Mouse (Mus musculus) monocyte, adult 5-6 weeks (primary cell): ENCODE results near the gene Gm45753. TPM values are rescaled to one million over a fixed set of nuclear protein-coding genes. Genes with fewer than 3 reads are reported as not detected.

Experiments used
- ATAC-seq: fragments of 153-309, 156-312 bp; replicated peaks from 2 replicates; pipeline ENCODE4 v1.8.0; 2017; ENCODE audit warnings: mild to moderate bottlenecking; ENCODE audit not compliant: low TSS enrichment, insufficient number of reproducible peaks, severe bottlenecking, poor library complexity, low FRiP score
- total RNA-seq: library from RNA; stranded (forward); fragments of 200-1000, 200-491, 200-594 nt; gene quantifications from 3 replicates; pipeline ENCODE4 v1.2.3, GENCODE M21; 2017

The Gm45753 gene
- total RNA-seq, 1 experiment from 2014 or later, result not detected

- no peak for ATAC-seq
Observed at GRCm38 (mm10) chr8:45236164-45236912, 71.9 kb downstream of the Gm45753 start.

- no peak for ATAC-seq
Observed at GRCm38 (mm10) chr8:45235228-45235627, 73.0 kb downstream of the Gm45753 start.

- ATAC-seq, result no peak
Observed at GRCm38 (mm10) chr8:45233256-45233655, 75.0 kb downstream of the Gm45753 start.

Other genes with a start within 250 kb of the Gm45753 start
- not detected in 3 replicates for gene Mtnr1a, start 239.3 kb downstream of the Gm45753 start, total RNA-seq
- not detected in 3 replicates for gene F11, start 46.4 kb downstream of the Gm45753 start, total RNA-seq
- 0.19 TPM in 1 of 3 replicates, not detected in the others for gene Klkb1, start 13.6 kb downstream of the Gm45753 start, total RNA-seq
- gene Cyp4v3, start 24.8 kb upstream of the Gm45753 start, total RNA-seq, result 35.5 to 50.5 TPM (median 44.3 TPM) in 3 replicates
- 0.39 TPM in 1 of 3 replicates, not detected in the others for gene Fam149a, start 73.8 kb upstream of the Gm45753 start, total RNA-seq
- 1.8 to 10.0 TPM in 2 of 3 replicates, not detected in the other for gene Tlr3, start 102.6 kb upstream of the Gm45753 start, total RNA-seq
- not detected in 3 replicates for gene Sorbs2, start 199.3 kb upstream of the Gm45753 start, total RNA-seq